Mouse (Mus musculus) bone marrow macrophage, adult 2 months (primary cell): ENCODE data around the gene Htr3a. TPM values are rescaled to one million over a fixed set of nuclear protein-coding genes. Genes with fewer than 3 reads are reported as not detected.

ENCODE experiments used
- H3K27ac ChIP-seq: 2 replicates; pipeline ENCODE4 v1.5.1; 2012; ENCODE audit warnings: low read depth, low read length; ENCODE audit not compliant: insufficient read depth
- H3K4me1 ChIP-seq: 2 replicates; pipeline ENCODE4 v1.6.1; 2012; ENCODE audit warnings: low read length; ENCODE audit not compliant: control insufficient read depth, insufficient read depth
- H3K4me3 ChIP-seq: 2 replicates; pipeline ENCODE4 v1.5.1; 2012; ENCODE audit warnings: mild to moderate bottlenecking, low read length, moderate library complexity; ENCODE audit not compliant: insufficient read depth
- CTCF ChIP-seq: IDR thresholded peaks from 2 replicates; pipeline ENCODE4 v1.5.1; 2012; ENCODE audit warnings: low read depth, mild to moderate bottlenecking, low read length, moderate library complexity
- POLR2A ChIP-seq: IDR thresholded peaks from 2 replicates; pipeline ENCODE4 v1.6.1; 2012; ENCODE audit warnings: mild to moderate bottlenecking, low read depth, low read length, borderline replicate concordance
- polyA plus RNA-seq: library from polyadenylated mRNA; stranded (reverse); fragments of >200 nt; gene quantifications from 2 replicates; pipeline ENCODE4 v1.2.4, GENCODE M21; 2012; ENCODE audit not compliant: missing spikeins, insufficient read depth, insufficient read length

The Htr3a gene
- polyA plus RNA-seq, 1 experiment: not detected

- no peak overlapping the region for H3K4me3 ChIP-seq
- H3K4me1 ChIP-seq: no peaks in the 10 kb centered on the region
- H3K27ac ChIP-seq: no peak overlapping the region
- TF ChIP-seq POLR2A: no peak
- TF ChIP-seq CTCF: no peak
Observed at GRCm38 (mm10) chr9:48856240-48856639, 54.7 kb downstream of the Htr3a start.

GRCm38 (mm10) chr9:48849531-48849930 is 61.4 kb downstream of the Htr3a start:
- H3K4me3 ChIP-seq: no peak overlapping the region
- H3K27ac ChIP-seq: no peak overlapping the region
- H3K4me1 ChIP-seq: no peaks in the 10 kb centered on the region
- TF ChIP-seq CTCF (no peak), POLR2A (no peak)

Other genes starting within 250 kb of the Htr3a start
- 2.7 and 2.9 TPM in 2 replicates for gene Zbtb16, start 74.9 kb downstream of the Htr3a start, polyA plus RNA-seq
- not detected in 2 replicates for gene Htr3b, start 53.9 kb upstream of the Htr3a start, polyA plus RNA-seq
- 18.2 and 18.7 TPM in 2 replicates for gene Usp28, start 74.3 kb upstream of the Htr3a start, polyA plus RNA-seq
- gene Zw10, start 144.5 kb upstream of the Htr3a start, polyA plus RNA-seq: 16.7 and 20.5 TPM in 2 replicates
- not detected in 2 replicates for gene Tmprss5, start 170.2 kb upstream of the Htr3a start, polyA plus RNA-seq